Mouse (Mus musculus) cerebellum, postnatal 14 days (tissue): ENCODE data around the gene Ccnt2.
"Not testable (repeated sequence)": the region's sequence is repeated elsewhere in the genome, so short reads cannot be mapped to it uniquely, and the experiment has no call there.

Experiments
- DNase-seq, 2 experiments: peaks; one replicate each; pipeline ENCODE4 v3.0.0; 2021; ENCODE audit warnings: mixed read lengths in 2 of 2

Gene Ccnt2

GRCm38 (mm10) chr1:127773803-127774500 is at the start of gene Ccnt2:
TSS of gene Ccnt2 (plus strand) at chr1:127774164.
- peak; percentile 99 for DNase-seq

GRCm38 (mm10) chr1:127729096-127729495 is 44.9 kb upstream of the Ccnt2 start, which contains the start of gene Acmsd:
TSS of gene Acmsd (plus strand) at chr1:127729413.
- peak in 1 of 2 experiments; percentile 7 for DNase-seq

GRCm38 (mm10) chr1:127731086-127731485 is 42.9 kb upstream of the Ccnt2 start:
- DNase-seq, result no peak

GRCm38 (mm10) chr1:127732435-127732834 is 41.5 kb upstream of the Ccnt2 start:
- DNase-seq, result no peak

GRCm38 (mm10) chr1:127732841-127733240 is 41.1 kb upstream of the Ccnt2 start:
- no peak for DNase-seq

DNA sequence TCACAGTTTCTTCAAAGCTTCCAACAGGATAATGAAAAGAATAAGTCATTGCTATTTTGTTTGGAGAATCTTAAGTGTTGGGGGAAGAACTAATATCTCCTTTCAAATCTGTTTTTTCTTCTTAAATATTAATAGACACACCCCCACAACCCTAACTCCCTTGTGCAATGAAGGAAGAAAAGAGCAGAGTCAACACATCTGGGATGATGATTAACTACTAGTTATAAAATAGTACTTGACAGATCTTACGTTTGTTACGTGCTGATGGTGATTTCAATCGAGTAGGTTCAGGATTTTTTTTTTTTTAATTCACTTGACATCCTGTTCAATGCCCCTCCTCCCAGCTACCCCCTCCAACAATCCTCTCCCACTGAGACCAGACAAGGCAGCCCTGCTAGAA is 38.6 kb upstream of the Ccnt2 start:
- no peak for DNase-seq

GRCm38 (mm10) chr1:127750401-127751102 is 23.4 kb upstream of the Ccnt2 start:
- DNase-seq, result no peak

DNA sequence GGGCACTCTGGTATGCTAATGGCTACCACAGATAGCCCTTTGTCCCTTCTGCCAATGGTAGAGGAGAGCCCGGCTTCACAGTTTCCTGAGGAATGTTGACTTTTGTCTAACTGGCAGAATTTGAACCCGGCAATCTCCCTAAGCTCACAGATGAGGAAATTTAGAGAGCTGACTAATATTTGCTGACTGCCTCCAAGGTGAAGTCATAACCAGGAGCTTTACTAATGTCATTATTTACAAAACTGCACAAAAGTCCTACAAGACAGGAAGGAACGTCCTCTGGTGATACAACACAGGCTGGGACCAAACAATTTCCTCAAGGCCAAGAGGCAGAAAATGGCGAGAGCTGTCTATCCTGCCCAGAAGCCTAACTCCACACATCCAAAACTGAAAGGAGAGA is 18.2 kb upstream of the Ccnt2 start:
- DNase-seq, result no peak

DNA sequence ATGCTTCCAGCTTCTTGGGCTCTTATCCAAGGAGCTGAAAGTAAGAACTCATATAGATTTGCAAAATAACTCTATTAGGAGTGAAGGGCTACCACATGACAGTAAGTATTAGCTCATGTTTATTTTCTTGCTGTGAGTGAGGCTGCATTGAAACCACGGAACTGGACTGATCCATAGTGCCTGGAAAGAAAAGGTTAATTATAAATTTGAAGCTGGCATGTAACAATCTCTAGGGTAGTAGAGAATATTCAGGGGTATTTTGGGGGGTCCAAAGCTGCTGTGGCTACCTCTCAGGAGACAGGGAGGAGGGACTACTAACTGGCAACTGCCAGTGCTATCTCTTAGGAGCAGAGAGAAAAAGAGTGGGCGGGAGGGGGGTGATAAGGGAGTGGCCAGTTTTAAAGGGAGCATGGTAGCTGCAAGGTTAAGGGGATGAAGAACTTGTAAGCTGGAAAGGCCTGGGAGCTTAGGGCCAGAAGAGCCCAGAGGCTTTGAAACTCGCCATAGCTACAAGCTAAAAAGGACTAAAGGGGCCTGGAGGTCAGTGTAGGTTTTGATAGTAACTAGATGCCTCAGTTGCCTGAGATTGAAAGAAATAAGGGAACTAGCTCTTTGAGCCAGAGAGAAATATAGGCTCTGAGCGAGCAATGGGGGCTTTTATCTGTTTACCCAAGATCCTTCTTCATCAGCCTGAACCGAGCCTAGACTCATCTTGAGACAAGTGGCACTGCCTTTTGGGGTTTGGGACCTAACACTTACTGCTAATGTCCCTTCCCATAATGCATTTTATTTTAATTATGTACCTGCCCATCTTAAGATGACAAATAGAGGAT is 17.4 kb upstream of the Ccnt2 start:
- DNase-seq, result no peak

GRCm38 (mm10) chr1:127757164-127757545 is 16.8 kb upstream of the Ccnt2 start:
- DNase-seq, result not testable (repeated sequence)

- peak; percentile 8 to 49 for DNase-seq
Measured at GRCm38 (mm10) chr1:127765468-127765867, 8.5 kb upstream of the Ccnt2 start.

DNA sequence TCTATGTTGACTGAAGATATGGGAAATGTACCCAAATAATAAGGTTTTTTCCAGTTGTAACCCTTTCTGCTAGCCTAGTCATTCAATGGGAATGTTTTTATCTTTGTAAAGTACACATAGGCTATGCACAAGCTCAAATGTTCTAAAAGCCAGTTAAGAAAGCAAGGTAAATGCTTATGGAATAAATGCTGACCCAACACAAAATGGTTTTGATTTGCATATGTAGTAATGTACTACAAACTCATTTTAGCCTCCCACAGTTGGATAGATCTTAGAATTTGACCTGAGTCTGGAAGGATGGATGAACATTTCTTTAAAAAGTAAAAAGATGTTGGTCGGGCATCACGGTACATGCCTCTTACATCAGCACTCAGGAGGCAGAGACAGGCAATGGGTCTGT is 7.2 kb upstream of the Ccnt2 start:
- no peak for DNase-seq

DNA sequence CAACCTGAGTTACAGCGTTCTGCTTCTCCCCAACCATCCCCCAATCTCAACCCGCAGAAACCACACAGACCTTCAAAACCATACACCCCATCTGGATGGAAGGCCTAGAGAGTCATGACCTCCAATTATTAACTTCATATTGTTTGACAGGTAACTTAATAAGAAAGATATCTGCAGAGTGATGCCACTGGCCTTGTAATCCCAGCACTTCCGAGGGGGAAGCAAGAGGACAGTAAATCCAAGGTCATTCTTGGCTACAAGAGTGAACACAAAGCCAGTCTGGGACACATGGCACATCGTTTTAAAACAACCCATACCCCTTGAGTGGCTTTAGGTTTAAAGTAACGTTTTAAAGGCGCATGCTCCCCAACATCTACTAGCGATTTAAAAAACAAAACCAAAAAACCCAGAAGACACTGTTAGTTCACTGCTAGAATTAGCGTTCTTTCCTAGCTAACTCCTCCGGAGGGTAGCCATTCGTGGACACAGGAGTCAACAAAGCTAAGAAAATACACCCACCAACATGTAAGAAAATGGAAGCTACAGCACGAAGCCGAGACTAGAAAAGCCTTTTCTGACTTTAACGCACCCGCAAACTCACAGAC is 664 bp upstream of the Ccnt2 start:
- peak in 1 of 2 experiments; percentile 17 for DNase-seq

DNA sequence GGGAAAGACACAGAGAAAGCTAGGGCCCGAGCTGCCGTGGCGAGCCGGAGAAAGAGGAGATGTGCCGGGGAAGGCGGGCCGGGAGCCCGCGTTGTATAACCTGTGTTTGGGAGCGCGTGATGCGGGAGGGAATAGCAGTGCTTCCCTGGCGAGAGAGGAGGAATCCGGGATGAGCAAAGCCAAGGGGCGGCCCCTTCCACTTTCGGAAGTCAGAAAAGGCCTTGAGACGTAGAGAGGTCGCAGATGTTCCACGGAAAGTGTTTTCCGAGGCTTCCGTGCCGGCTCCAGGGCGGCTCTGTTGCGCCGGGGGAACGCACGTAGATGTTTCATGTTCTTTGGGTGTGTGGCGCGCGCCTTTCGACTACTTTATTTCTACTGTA is 527 bp downstream of the Ccnt2 start:
- no peak for DNase-seq

GRCm38 (mm10) chr1:127775206-127775720 is 1.3 kb downstream of the Ccnt2 start:
- DNase-seq, result no peak

DNA sequence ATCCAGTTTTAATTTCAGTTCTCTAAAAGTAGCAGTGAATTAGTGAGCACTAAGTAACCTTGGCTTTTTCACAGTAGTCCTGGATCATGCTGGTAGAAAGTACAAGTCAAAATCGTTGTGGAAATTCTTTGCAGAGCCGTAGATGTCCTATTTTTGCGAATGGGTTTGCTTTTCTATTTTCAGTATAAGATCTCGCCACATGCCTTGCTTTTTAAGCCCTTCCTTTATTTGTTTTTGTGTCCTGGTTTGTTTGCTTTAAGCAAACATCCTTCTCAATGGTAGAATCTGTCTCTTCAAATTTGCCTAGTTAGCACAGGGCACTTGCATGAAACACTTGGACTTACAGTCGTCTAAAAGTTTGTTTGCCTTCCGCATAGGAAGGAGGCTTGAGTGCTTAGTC is 2.3 kb downstream of the Ccnt2 start:
- no peak for DNase-seq

DNA sequence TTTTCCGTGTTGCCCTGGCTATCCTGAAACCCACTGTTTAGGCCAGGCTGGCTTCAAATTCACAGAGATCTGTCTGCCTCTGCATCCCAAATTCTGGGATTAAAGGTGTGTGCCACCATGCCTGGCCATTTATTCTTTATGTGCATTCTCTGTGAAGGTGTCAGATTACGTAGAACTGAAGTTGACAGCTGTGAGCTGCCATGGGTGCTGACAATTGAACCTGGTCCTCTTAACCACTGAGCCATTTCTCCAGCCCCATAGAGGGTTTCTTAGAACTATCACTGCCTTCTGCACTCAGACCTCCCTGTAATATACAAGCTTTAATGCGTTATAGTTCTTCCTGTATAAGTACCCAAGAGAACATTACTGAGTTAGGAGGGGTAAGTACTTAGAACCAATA is 4.6 kb downstream of the Ccnt2 start:
- no peak for DNase-seq

GRCm38 (mm10) chr1:127780142-127780541 is 6.2 kb downstream of the Ccnt2 start:
- no peak for DNase-seq

GRCm38 (mm10) chr1:127780849-127781248 is 6.9 kb downstream of the Ccnt2 start:
- no peak for DNase-seq

DNA sequence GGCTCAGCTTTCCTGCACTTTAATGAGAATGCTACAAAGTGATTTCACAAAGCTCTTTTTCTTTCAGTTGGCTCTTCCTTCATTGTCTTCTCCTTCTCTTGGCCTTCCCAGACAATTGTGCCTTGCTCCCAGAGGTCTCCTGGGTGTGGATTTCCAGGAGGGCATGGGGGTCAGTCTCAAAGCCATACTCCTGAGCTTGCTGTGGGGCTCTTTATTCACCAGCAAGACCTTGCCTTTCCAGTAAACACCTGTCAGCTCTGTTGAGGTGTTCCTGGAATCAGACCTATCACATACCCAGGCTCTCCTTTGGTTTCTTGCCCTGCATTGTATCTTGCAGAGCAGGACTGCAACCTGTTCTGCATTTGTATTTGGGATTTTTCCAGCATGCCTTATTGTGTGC is 9.9 kb downstream of the Ccnt2 start:
- no peak for DNase-seq

DNA sequence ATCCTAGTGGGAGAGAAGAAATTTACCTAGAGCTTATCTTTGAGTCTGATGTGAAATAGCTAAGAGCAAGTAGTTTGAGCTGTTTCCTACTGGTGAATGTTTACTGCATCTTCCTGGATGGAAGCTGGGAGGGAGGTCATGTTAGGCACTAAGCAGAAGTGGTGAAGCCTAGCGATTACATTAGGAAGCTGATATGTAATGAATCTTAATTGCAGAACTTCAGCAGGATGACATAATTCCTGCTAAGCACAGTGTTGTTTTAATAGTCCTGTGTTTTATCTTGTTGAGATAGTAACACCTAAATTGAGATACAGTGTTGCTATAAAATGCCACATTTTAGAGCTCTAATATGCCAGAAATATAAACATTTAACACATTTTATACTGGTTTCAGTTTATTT is 11.9 kb downstream of the Ccnt2 start:
- DNase-seq, result no peak

GRCm38 (mm10) chr1:127788943-127789342 is 15.0 kb downstream of the Ccnt2 start:
- DNase-seq, result no peak

DNA sequence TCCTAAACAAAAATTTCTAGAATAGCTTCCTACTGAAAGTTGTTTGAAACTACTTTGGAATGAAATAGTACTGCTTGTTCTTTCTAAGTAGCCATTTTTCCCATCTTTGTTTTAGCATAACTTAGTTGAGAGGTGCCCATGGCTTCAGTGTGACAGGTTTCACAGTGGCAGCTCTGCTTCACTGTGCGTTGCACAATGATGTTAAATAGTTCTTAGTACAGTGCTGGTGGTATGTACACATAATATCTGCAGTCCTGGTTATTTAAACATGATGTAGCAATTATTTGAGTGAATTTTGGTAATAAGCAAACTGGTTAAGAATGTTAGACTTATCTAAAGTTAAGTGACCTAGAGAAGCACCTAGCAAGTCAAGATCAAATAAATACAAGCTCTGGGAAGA is 19.5 kb downstream of the Ccnt2 start:
- DNase-seq, result no peak
